Mouse (Mus musculus) liver, adult 2 months (tissue): ENCODE measurements around the gene Itgb5. TPM values are rescaled to one million over a fixed set of nuclear protein-coding genes. Genes with fewer than 3 reads are reported as not detected.

Experiments used
- DNase-seq: peaks from one replicate; pipeline ENCODE4 v3.0.0-alpha.2; 2011; ENCODE audit warnings: low read depth, low spot score; ENCODE audit errors: extremely low read depth
- H3K27ac ChIP-seq: fragments of 200-500 bp; replicated peaks from 2 replicates; pipeline ENCODE4 v1.5.1; 2012; ENCODE audit warnings: low read depth, mild to moderate bottlenecking, control low read depth, inconsistent platforms, low read length; ENCODE audit not compliant: insufficient read depth
- H3K27me3 ChIP-seq: fragments of 200-500 bp; 2 replicates; pipeline ENCODE4 v1.6.1; 2012; ENCODE audit warnings: mild to moderate bottlenecking, moderate library complexity, low read length, inconsistent platforms; ENCODE audit not compliant: control insufficient read depth, insufficient read depth
- H3K36me3 ChIP-seq: fragments of 200-500 bp; 2 replicates; pipeline ENCODE4 v1.6.1; 2012; ENCODE audit warnings: low read length, inconsistent platforms; ENCODE audit not compliant: control insufficient read depth, insufficient read depth
- H3K4me1 ChIP-seq: fragments of 200-500 bp; 2 replicates; pipeline ENCODE4 v1.6.1; 2011; ENCODE audit warnings: low read length; ENCODE audit not compliant: control insufficient read depth, insufficient read depth
- H3K4me3 ChIP-seq: fragments of 200-500 bp; 2 replicates; pipeline ENCODE4 v1.5.1; 2011; ENCODE audit warnings: low read depth, mild to moderate bottlenecking, control low read depth, low read length, moderate library complexity; ENCODE audit not compliant: insufficient read depth
- H3K79me2 ChIP-seq: fragments of 200-500 bp; 2 replicates; pipeline ENCODE4 v1.6.1; 2012; ENCODE audit warnings: inconsistent platforms, mild to moderate bottlenecking, low read length, moderate library complexity; ENCODE audit not compliant: control insufficient read depth, insufficient read depth
- H3K9ac ChIP-seq: fragments of 200-500 bp; 2 replicates; pipeline ENCODE4 v1.6.1; 2012; ENCODE audit warnings: low read depth, mild to moderate bottlenecking, control low read depth, inconsistent platforms, low read length
- CTCF ChIP-seq: fragments of 200-500 bp; IDR thresholded peaks from 2 replicates; pipeline ENCODE4 v1.5.1; 2011; ENCODE audit warnings: low read depth, low read length, control low read depth
- POLR2A ChIP-seq: fragments of 200-500 bp; IDR thresholded peaks from 2 replicates; pipeline ENCODE4 v1.6.1; 2011; ENCODE audit warnings: low read length, control low read depth; ENCODE audit not compliant: insufficient read depth; ENCODE audit errors: extremely low read depth
- WGBS: fragments of 180-500 bp; shearing (Covaris S2); methylation state at CpG from one replicate; pipeline ENCODE4 v1.1.7; 2018; 5-methylcytosine and 5-hydroxymethylcytosine counted together
- polyA plus RNA-seq: library from polyadenylated mRNA; depleted of rRNA; stranded (reverse); fragments of >200 nt; gene quantifications from 2 replicates; pipeline ENCODE4 v1.2.3, GENCODE M21; 2012
- total RNA-seq: library from RNA; depleted of rRNA; stranded (reverse); fragments of >200 nt; gene quantifications from 2 replicates; pipeline ENCODE4 v1.2.3, GENCODE M21; 2014

Itgb5 gene
- total and polyA plus RNA-seq, 2 experiments = 36.1 to 54.6 TPM

- Histone ChIP-seq H3K9ac (no peak overlapping the region), H3K27ac (no peak overlapping the region), H3K36me3 (no peaks in the 10 kb centered on the region), H3K4me1 (peaks cover 19% of the 10 kb centered on the region), H3K27me3 (no peaks in the 10 kb centered on the region), H3K4me3 (no peak overlapping the region), H3K79me2 (no peaks in the 10 kb centered on the region)
- no peak for DNase-seq
- TF ChIP-seq POLR2A = no peak
- no peak for TF ChIP-seq CTCF
- 86% methylated on average over 4 of the region's 4 CpGs for WGBS
Observed at GRCm38 (mm10) chr16:33914997-33915396, 85.5 kb downstream of the Itgb5 start.

GRCm38 (mm10) chr16:33916473-33917251, 87.2 kb downstream of the Itgb5 start:
- Histone ChIP-seq H3K36me3 (no peaks in the 10 kb centered on the region), H3K4me1 (peaks cover 19% of the 10 kb centered on the region), H3K27ac (peak overlapping the region; percentile 81), H3K4me3 (no peak overlapping the region), H3K79me2 (no peaks in the 10 kb centered on the region; the same call in 1 of the 2 replicates), H3K9ac (peak overlapping the region; percentile 5; the same call in 1 of the 2 replicates), H3K27me3 (no peaks in the 10 kb centered on the region)
- TF ChIP-seq POLR2A (no peak), CTCF (no peak; the same call in 1 of the 2 replicates)
- DNase-seq = peak; percentile 92
- 7% methylated on average over 12 of the region's 12 CpGs for WGBS

- DNase-seq = no peak
- Histone ChIP-seq H3K4me1 (peaks cover 16% of the 10 kb centered on the region), H3K79me2 (no peaks in the 10 kb centered on the region; the same call in 1 of the 2 replicates), H3K27me3 (no peaks in the 10 kb centered on the region), H3K27ac (peak overlapping the region; percentile 81), H3K4me3 (no peak overlapping the region), H3K36me3 (no peaks in the 10 kb centered on the region), H3K9ac (no peak overlapping the region)
- 49% methylated on average over 5 of the region's 5 CpGs for WGBS
- no peak for TF ChIP-seq CTCF
Observed at GRCm38 (mm10) chr16:33917390-33917789, 87.9 kb downstream of the Itgb5 start.

GRCm38 (mm10) chr16:33917926-33918325, 88.5 kb downstream of the Itgb5 start:
- WGBS = 98% methylated on average over 5 of the region's 5 CpGs
- Histone ChIP-seq H3K4me1 (peaks cover 13% of the 10 kb centered on the region), H3K9ac (no peak overlapping the region), H3K79me2 (no peaks in the 10 kb centered on the region; the same call in 1 of the 2 replicates), H3K27me3 (no peaks in the 10 kb centered on the region), H3K36me3 (no peaks in the 10 kb centered on the region), H3K4me3 (no peak overlapping the region), H3K27ac (no peak overlapping the region)
- TF ChIP-seq CTCF (no peak), POLR2A (no peak)
- no peak for DNase-seq

- no peak for TF ChIP-seq POLR2A
- TF ChIP-seq CTCF = no peak
- Histone ChIP-seq H3K9ac (no peak overlapping the region), H3K4me3 (no peak overlapping the region), H3K79me2 (peaks cover 3% of the 10 kb centered on the region; the same call in 1 of the 2 replicates), H3K27ac (no peak overlapping the region), H3K4me1 (peaks cover 9% of the 10 kb centered on the region), H3K27me3 (no peaks in the 10 kb centered on the region), H3K36me3 (no peaks in the 10 kb centered on the region)
- WGBS = 81% methylated on average over 5 of the region's 5 CpGs
- no peak for DNase-seq
Observed at GRCm38 (mm10) chr16:33921514-33921913, 92.0 kb downstream of the Itgb5 start.
